Mouse (Mus musculus): ENCODE results near the gene Them7. TPM values are rescaled to one million over a fixed set of nuclear protein-coding genes. Genes with fewer than 3 reads are reported as not detected.

The Them7 gene
- polyA plus RNA-seq, 1 experiment from 2014 or later: 0.13 TPM

DNA sequence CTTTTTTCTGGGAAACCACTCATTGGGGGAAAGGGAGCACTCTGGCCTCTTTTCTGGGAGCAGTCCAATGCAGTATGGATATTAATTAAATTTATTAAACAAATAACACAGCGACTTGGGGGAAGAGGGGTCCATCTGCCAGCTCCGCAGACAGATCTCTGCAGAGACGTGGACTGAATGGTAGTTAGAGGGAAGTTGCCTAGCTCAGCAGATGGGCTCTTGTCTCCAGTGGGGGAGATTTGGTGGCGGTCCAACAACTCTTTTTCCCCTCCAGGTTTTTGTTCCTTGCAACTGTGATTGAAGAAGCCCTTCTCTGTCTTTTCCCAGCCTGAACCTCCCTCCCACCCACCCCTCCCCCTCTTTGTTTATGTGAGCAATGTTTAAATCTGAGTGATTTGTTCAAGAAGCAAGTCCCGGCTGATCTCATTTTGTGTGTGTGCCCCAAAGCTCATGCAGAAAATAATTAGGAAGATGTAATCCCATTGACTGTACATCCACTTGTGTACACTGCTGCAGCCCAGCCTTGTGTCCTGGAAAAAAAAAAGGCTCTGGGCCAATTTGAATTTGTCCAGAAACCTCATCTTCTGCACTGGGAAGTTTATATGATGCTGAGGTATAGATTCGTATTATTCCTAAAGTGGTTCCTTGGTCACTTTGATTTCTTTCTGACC, 58.4 kb downstream of the Them7 start:
- no peak overlapping the region for H3K4me3 ChIP-seq
- H3K9me3 ChIP-seq (replicated peaks): no peaks in the 10 kb centered on the region
- no peaks in the 10 kb centered on the region for H3K27me3 ChIP-seq
- H3K4me2 ChIP-seq (replicated peaks): no peak overlapping the region
- peak; percentile 92 for ATAC-seq (ENCODE audit: low FRiP score)
- no peaks in the 10 kb centered on the region for H3K36me3 ChIP-seq
- H3K9ac ChIP-seq: no peak overlapping the region
- peak overlapping the region; percentile 57; the same call in 1 of the 2 replicates for H3K27ac ChIP-seq
- 0 out of 2 replicates have a peak, but pooled peaks cover 4% of the 10 kb centered on the region for H3K4me1 ChIP-seq
- WGBS: 51% methylated on average over 6 of the region's 6 CpGs

DNA sequence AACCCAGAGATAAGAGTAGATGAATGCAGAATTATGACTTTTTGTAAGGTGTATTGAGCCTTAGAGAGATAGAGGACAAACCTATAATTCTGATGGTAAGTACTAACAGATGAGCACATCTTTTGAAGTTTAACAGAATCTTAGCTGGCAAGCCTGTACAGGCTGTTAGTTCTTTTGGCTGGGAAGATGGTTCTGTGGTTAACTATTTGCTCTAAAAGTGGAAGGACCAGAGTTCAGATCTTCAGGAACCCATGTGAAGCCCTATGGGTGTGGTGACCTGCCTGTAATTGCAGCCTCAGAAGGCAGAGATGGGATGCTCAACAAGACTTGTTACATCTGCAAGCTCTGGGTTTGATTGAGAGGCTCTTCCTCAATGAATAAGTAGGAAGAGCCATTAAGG, 59.7 kb downstream of the Them7 start:
- no peak overlapping the region for H3K9ac ChIP-seq
- no peak overlapping the region for H3K4me2 ChIP-seq (replicated peaks)
- H3K4me1 ChIP-seq: 0 out of 2 replicates have a peak, but pooled peaks cover 4% of the 10 kb centered on the region
- ATAC-seq (ENCODE audit: low FRiP score): no peak
- H3K27me3 ChIP-seq: no peaks in the 10 kb centered on the region
- no peak overlapping the region for H3K27ac ChIP-seq
- H3K4me3 ChIP-seq: no peak overlapping the region
- no peaks in the 10 kb centered on the region for H3K9me3 ChIP-seq (replicated peaks)
- H3K36me3 ChIP-seq: no peaks in the 10 kb centered on the region

DNA sequence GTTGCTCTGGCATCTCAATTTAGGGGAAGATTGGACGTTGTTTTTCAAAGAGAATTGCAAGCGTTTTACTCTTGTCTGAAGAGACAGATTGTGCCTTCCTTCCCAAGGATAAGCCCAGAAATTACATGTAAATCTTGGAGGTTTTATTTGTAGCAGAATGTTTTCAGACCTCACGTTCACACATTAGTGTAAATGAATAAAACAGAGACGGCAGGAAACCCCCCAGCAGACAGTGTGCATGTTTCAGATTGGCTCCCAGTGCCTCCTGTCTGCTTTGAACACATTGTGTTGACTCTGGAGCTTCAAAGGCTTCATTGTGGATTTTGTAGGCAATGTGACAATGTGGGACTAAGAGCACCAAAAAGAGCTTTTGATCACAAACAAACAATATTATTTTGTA, 60.7 kb downstream of the Them7 start:
- 0 out of 2 replicates have a peak, but pooled peaks cover 4% of the 10 kb centered on the region for H3K4me1 ChIP-seq
- no peaks in the 10 kb centered on the region for H3K36me3 ChIP-seq
- WGBS: 73% methylated on average over 4 of the region's 4 CpGs
- H3K27ac ChIP-seq: no peak overlapping the region
- ATAC-seq (ENCODE audit: low FRiP score): no peak
- H3K9me3 ChIP-seq (replicated peaks): no peaks in the 10 kb centered on the region
- no peak overlapping the region for H3K4me3 ChIP-seq
- H3K9ac ChIP-seq: no peak overlapping the region
- no peak overlapping the region for H3K4me2 ChIP-seq (replicated peaks)
- no peaks in the 10 kb centered on the region for H3K27me3 ChIP-seq

DNA sequence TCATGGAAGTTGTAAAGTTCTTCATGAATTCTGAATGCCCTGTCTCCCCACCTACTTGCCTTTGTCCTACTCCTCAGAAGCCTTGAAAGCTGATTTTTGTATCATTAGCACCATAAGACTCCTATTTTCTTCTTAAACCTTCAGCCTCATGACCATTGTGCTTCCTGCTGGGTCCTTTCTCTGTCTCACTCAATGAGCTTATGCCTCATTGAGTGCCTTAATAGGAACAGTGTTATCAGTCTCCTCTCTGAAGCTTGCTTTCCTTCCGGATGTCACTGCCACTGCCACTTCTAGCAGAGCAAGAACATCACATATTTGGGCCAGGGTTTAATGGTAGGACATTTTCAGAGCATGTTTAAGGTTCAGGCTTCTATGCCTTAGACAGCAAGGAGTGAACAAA, 71.7 kb downstream of the Them7 start:
- Histone ChIP-seq H3K9me3 (replicated peaks) (no peaks in the 10 kb centered on the region), H3K27ac (no peak overlapping the region; the same call in 1 of the 2 replicates), H3K9ac (no peak overlapping the region), H3K4me1 (no peaks in the 10 kb centered on the region), H3K36me3 (no peaks in the 10 kb centered on the region), H3K4me2 (replicated peaks) (no peak overlapping the region), H3K27me3 (no peaks in the 10 kb centered on the region), H3K4me3 (no peak overlapping the region)
- no peak for ATAC-seq (ENCODE audit: low FRiP score)
- WGBS: 42% methylated on average over 1 of the region's 1 CpGs

DNA sequence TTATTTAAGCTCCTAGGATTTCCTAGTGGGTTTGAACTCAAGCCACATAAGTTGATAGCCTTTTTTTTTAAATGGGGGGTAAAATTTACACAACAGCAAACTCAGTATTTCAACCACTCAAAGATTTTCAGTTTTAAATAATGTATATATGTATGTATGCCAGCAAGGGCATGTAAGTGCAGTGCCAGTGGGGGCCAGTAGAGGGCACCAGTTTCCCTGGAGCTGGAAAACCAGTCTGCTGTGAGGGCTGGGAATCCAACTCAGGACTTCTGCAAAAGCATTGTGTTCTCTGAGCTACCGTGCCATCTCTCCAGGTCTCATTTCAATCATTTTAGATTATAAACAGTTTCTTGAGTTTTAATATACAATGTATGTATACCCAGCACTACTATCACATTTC, 74.8 kb downstream of the Them7 start:
- Histone ChIP-seq H3K4me2 (replicated peaks) (no peak overlapping the region), H3K9ac (no peak overlapping the region), H3K9me3 (replicated peaks) (no peaks in the 10 kb centered on the region), H3K4me1 (no peaks in the 10 kb centered on the region), H3K27ac (no peak overlapping the region), H3K4me3 (no peak overlapping the region), H3K27me3 (no peaks in the 10 kb centered on the region), H3K36me3 (no peaks in the 10 kb centered on the region)
- 94% methylated on average over 1 of the region's 1 CpGs for whole genome bisulfite sequencing
- no peak for ATAC-seq (ENCODE audit: low FRiP score)

DNA sequence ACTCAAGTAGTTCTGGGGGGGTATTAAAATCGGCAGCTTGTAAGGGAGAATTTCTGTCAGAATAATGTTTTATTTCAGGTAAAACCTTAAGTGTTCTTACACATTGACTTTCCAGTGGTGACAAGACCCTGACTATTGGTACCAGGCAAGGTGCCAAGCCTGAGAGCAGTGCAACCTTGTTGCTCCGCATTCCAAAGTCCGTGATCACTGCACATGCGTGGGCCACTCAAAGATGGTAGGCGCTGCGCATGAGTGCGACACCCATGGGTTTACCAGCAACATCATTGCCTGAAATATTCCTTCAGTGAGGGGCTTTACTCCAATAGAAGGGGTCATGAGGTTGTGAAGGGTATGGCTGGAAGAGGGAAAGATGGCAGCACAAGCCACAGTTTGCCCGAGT, 77.0 kb downstream of the Them7 start:
- ATAC-seq (ENCODE audit: low FRiP score): no peak
- Histone ChIP-seq H3K9me3 (replicated peaks) (no peaks in the 10 kb centered on the region), H3K4me1 (no peaks in the 10 kb centered on the region), H3K27me3 (no peaks in the 10 kb centered on the region), H3K9ac (no peak overlapping the region), H3K36me3 (no peaks in the 10 kb centered on the region), H3K4me3 (no peak overlapping the region), H3K27ac (no peak overlapping the region), H3K4me2 (replicated peaks) (no peak overlapping the region)
- 94% methylated on average over 8 of the region's 8 CpGs for WGBS

DNA sequence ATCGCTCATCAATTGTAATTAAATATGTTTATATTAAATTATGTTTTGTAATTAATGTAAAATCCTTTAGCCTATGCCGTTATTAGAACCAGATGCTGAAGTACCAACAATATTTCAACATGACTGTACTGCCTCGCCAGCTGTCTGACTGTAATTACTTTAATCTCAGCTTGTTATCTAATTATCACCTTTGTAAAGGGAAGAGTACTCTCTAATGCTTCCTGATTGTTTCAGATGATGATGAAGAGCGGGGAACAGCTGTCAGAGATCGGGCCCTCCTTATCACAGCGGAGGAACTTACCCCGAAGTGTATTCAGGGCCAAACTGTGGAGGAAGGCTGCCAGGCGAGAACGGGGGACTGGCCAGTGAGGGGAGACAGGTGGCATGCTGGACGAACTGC, 77.4 kb downstream of the Them7 start:
- no peak overlapping the region for H3K4me3 ChIP-seq
- H3K27me3 ChIP-seq: no peaks in the 10 kb centered on the region
- WGBS: 60% methylated on average over 10 of the region's 10 CpGs
- no peaks in the 10 kb centered on the region for H3K9me3 ChIP-seq (replicated peaks)
- H3K4me2 ChIP-seq (replicated peaks): no peak overlapping the region
- H3K27ac ChIP-seq: no peak overlapping the region
- no peak overlapping the region for H3K9ac ChIP-seq
- H3K36me3 ChIP-seq: no peaks in the 10 kb centered on the region
- H3K4me1 ChIP-seq: no peaks in the 10 kb centered on the region
- no peak for ATAC-seq (ENCODE audit: low FRiP score)

DNA sequence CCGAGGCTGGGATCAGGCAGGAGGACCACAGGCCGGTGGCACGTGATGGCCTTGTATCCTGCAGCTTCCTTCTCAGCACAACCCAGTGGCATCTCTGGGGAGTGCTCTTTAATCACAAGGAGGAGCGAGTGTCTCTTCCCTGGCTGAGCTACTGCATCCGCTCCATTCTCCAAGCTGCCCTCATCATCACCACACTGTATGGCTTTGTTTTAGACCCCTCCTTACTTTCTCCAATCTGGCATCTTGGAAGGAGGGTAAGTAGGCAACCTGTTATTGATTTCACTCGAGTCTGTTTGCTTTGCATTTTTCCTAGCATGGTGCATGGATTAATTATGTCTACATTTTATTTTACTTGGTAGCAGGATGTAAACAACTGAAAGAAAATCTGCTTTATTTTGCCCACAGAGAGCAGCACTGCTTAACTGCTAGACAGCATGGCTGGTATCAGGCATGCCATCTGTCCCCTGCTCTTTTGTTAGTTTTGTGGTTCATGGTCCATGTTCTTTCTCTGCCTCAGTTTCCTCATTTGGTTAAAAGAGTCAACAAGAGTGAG, 79.9 kb downstream of the Them7 start:
- Histone ChIP-seq H3K4me1 (no peaks in the 10 kb centered on the region), H3K27me3 (no peaks in the 10 kb centered on the region), H3K27ac (no peak overlapping the region), H3K9me3 (replicated peaks) (no peaks in the 10 kb centered on the region), H3K36me3 (no peaks in the 10 kb centered on the region), H3K4me3 (no peak overlapping the region), H3K4me2 (replicated peaks) (no peak overlapping the region), H3K9ac (no peak overlapping the region)
- 61% methylated on average over 6 of the region's 6 CpGs for WGBS
- ATAC-seq (ENCODE audit: low FRiP score): no peak

DNA sequence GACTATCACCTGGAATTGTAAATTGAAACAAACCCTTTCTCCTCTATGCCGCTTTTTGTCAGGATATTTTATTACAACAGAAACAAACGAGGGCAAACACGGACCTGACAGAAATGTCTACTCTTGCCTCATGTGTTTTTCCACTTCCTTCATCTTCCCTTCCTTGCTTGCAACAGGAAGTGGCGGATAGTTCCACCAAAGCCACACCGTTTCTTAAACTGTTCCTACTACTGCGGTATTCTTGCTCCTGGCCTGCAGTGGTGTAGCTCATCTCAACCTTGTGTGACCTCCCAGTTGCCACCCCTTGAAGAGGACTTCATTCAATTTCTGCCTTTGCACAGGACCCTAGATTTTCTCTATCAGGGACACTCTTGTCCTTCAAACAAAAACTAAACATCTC, 81.8 kb downstream of the Them7 start:
- Histone ChIP-seq H3K4me1 (no peaks in the 10 kb centered on the region), H3K9ac (no peak overlapping the region), H3K4me2 (replicated peaks) (no peak overlapping the region), H3K36me3 (no peaks in the 10 kb centered on the region), H3K9me3 (replicated peaks) (no peaks in the 10 kb centered on the region), H3K27ac (no peak overlapping the region), H3K27me3 (0 out of 2 replicates have a peak, but pooled peaks cover 3% of the 10 kb centered on the region), H3K4me3 (no peak overlapping the region)
- 87% methylated on average over 6 of the region's 6 CpGs for WGBS
- no peak for ATAC-seq (ENCODE audit: low FRiP score)

DNA sequence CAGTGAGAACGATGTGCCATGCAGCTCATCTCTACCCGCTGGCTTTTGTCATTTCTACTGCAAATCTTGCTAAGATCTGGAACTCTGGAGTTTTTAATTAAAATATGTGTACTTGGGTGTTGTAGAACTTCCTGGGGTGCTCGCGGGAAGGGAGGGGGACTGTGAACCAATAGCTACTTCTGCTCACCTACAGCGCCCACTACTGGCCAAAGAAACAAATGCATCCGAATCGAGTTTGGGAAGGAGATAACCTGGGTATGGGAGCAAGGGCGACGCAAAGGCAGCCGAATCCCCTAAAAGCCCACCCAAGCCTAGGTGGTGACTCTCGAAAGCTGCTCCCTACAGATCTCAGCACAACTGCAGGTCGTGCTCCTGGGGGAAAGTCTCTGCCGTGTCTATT, 87.3 kb downstream of the Them7 start:
- H3K27ac ChIP-seq: no peak overlapping the region

DNA sequence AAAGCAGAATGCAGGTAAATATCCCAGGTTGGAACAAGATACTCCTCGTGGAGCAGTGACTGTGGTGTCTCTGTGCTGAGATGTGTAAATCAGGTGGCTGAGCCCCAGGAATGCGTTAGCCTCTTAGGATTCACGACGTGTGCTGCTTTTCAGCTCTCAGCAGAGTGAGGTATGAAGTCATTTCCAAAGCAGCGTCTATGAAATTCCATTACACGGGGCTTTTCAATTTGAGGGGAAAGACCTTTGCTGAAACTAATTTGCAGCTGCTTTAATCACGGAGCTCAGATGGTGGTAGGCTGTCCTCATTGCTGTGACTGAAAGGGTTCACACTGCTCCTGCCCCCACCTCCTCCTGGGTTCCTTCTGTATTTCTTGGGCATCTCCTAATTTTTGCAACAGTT, 87.9 kb downstream of the Them7 start:
- Histone ChIP-seq H3K4me2 (replicated peaks) (no peak overlapping the region; the same call in 1 of the 2 replicates), H3K36me3 (no peaks in the 10 kb centered on the region), H3K27ac (no peak overlapping the region), H3K27me3 (peaks cover 21% of the 10 kb centered on the region), H3K9ac (no peak overlapping the region), H3K4me3 (no peak overlapping the region), H3K4me1 (peaks cover 6% of the 10 kb centered on the region; the same call in 1 of the 2 replicates), H3K9me3 (replicated peaks) (no peaks in the 10 kb centered on the region)
- 0 out of 2 replicates have a peak, but pooled peaks have one; percentile 43 for ATAC-seq (ENCODE audit: low FRiP score)
- 8% methylated on average over 7 of the region's 7 CpGs for WGBS

More for the DNA sequence above, 87.3 kb downstream of the Them7 start:
- WGBS: 47% methylated on average over 13 of the region's 13 CpGs
- Histone ChIP-seq H3K4me2 (replicated peaks) (no peak overlapping the region), H3K36me3 (no peaks in the 10 kb centered on the region), H3K4me1 (peaks cover 6% of the 10 kb centered on the region; the same call in 1 of the 2 replicates), H3K27me3 (peaks cover 21% of the 10 kb centered on the region), H3K9me3 (replicated peaks) (no peaks in the 10 kb centered on the region), H3K4me3 (no peak overlapping the region), H3K9ac (no peak overlapping the region)
- ATAC-seq (ENCODE audit: low FRiP score): no peak

DNA sequence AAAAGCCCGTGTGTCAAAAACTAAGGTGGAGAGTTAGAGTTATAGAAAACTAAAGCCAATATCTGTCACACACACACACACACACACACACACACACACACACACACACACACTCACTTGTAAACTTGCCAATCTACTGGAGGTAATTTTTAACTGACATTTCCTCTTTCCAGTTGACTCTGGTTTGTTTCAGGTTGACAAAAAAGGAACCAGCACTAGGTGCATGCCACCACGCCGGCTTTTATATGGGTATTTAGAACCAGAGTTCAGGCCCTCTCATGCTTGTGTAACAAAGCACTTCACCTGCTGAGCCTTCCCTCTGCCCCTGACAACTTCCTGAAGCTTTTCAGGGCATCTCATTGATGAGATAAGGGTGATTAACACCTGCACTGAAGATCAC, 89.0 kb downstream of the Them7 start:
- Histone ChIP-seq H3K27me3 (peaks cover 21% of the 10 kb centered on the region), H3K4me2 (replicated peaks) (no peak overlapping the region), H3K27ac (no peak overlapping the region), H3K4me1 (peaks cover 8% of the 10 kb centered on the region; the same call in 1 of the 2 replicates), H3K9me3 (replicated peaks) (no peaks in the 10 kb centered on the region), H3K36me3 (no peaks in the 10 kb centered on the region), H3K4me3 (no peak overlapping the region), H3K9ac (no peak overlapping the region)
- no peak for ATAC-seq (ENCODE audit: low FRiP score)
- WGBS: 56% methylated on average over 3 of the region's 3 CpGs

Data from hindbrain, embryonic 12.5 days (tissue).